Mouse (Mus musculus): Measurements from ENCODE around the gene Frmd4b. TPM values are rescaled to one million over a fixed set of nuclear protein-coding genes. Genes with fewer than 3 reads are reported as not detected.
A peak's percentile ranks its signal among the peaks of the same experiment; 100 is the strongest.
"Not testable (repeated sequence)": the region's sequence is repeated elsewhere in the genome, so short reads cannot be mapped to it uniquely, and the experiment has no call there.

The Frmd4b gene
- total RNA-seq, 2 experiments from 2014 or later = 20.3 to 20.7 TPM

- DNase-seq (ENCODE audit: extremely low spot score in 1 of 2, low spot score in 2 of 2) = no peak
- intact Hi-C loops (cut with DNase I) = no loop called here
Measured at GRCm38 (mm10) chr6:97402822-97403472, 214.4 kb downstream of the Frmd4b start.

GRCm38 (mm10) chr6:97400446-97400845 is 216.9 kb downstream of the Frmd4b start:
- intact Hi-C loops (cut with DNase I) = no loop called here
- DNase-seq (ENCODE audit: extremely low spot score in 1 of 2, low spot score in 2 of 2) = no peak

- intact Hi-C loops (cut with DNase I) = no loop called here
- no peak for DNase-seq (ENCODE audit: extremely low spot score in 1 of 2, low spot score in 2 of 2)
Measured at GRCm38 (mm10) chr6:97397935-97398334, 219.4 kb downstream of the Frmd4b start.

GRCm38 (mm10) chr6:97396957-97397354 is 220.4 kb downstream of the Frmd4b start:
- intact Hi-C loops (cut with DNase I) = no loop called here
- DNase-seq (ENCODE audit: extremely low spot score in 1 of 2, low spot score in 2 of 2) = no peak

- DNase-seq (ENCODE audit: extremely low spot score in 1 of 2, low spot score in 2 of 2) = peak; percentile 55 to 56
- intact Hi-C loops (cut with DNase I) = no loop called here
Measured at GRCm38 (mm10) chr6:97396351-97396956, 220.9 kb downstream of the Frmd4b start.

GRCm38 (mm10) chr6:97395477-97396350 is 221.6 kb downstream of the Frmd4b start:
- intact Hi-C loops (cut with DNase I) = no loop called here

GRCm38 (mm10) chr6:97394473-97395075 is 222.8 kb downstream of the Frmd4b start:
- DNase-seq (ENCODE audit: extremely low spot score in 1 of 2, low spot score in 2 of 2) = no peak
- intact Hi-C loops (cut with DNase I) = no loop called here

More at GRCm38 (mm10) chr6:97395477-97396350, 221.6 kb downstream of the Frmd4b start:
- peak; percentile 20 to 44 for DNase-seq (ENCODE audit: extremely low spot score in 1 of 2, low spot score in 2 of 2)

- DNase-seq (ENCODE audit: extremely low spot score in 1 of 2, low spot score in 2 of 2) = no peak
- intact Hi-C loops (cut with DNase I) = no loop called here
Measured at GRCm38 (mm10) chr6:97392912-97393311, 224.4 kb downstream of the Frmd4b start.

- DNase-seq (ENCODE audit: extremely low spot score in 1 of 2, low spot score in 2 of 2) = no peak
- intact Hi-C loops (cut with DNase I) = no loop called here
Measured at GRCm38 (mm10) chr6:97387388-97387787, 230.0 kb downstream of the Frmd4b start.

- DNase-seq (ENCODE audit: extremely low spot score in 1 of 2, low spot score in 2 of 2) = no peak
- intact Hi-C loops (cut with DNase I) = no loop called here
Measured at GRCm38 (mm10) chr6:97384918-97385317, 232.4 kb downstream of the Frmd4b start.

- intact Hi-C loops (cut with DNase I) = no loop called here
- DNase-seq (ENCODE audit: extremely low spot score in 1 of 2, low spot score in 2 of 2) = no peak
Measured at GRCm38 (mm10) chr6:97381275-97381674, 236.1 kb downstream of the Frmd4b start.

- no peak for DNase-seq (ENCODE audit: extremely low spot score in 1 of 2, low spot score in 2 of 2)
- intact Hi-C loops (cut with DNase I) = no loop called here
Measured at GRCm38 (mm10) chr6:97370947-97371346, 246.4 kb downstream of the Frmd4b start.

- intact Hi-C loops (cut with DNase I) = no loop called here
- DNase-seq (ENCODE audit: extremely low spot score in 1 of 2, low spot score in 2 of 2) = no peak
Measured at GRCm38 (mm10) chr6:97370460-97370859, 246.9 kb downstream of the Frmd4b start.

GRCm38 (mm10) chr6:97363846-97364245 is 253.5 kb downstream of the Frmd4b start:
- intact Hi-C loops (cut with DNase I) = no loop called here

GRCm38 (mm10) chr6:97357606-97358005 is 259.7 kb downstream of the Frmd4b start:
- DNase-seq (ENCODE audit: extremely low spot score in 1 of 2, low spot score in 2 of 2); intact Hi-C loops (cut with DNase I): not testable (repeated sequence)

More at GRCm38 (mm10) chr6:97363846-97364245, 253.5 kb downstream of the Frmd4b start:
- no peak for DNase-seq (ENCODE audit: extremely low spot score in 1 of 2, low spot score in 2 of 2)

GRCm38 (mm10) chr6:97356612-97357011 is 260.7 kb downstream of the Frmd4b start:
- intact Hi-C loops (cut with DNase I) = no loop called here
- no peak for DNase-seq (ENCODE audit: extremely low spot score in 1 of 2, low spot score in 2 of 2)

GRCm38 (mm10) chr6:97355141-97355540 is 262.2 kb downstream of the Frmd4b start:
- no peak for DNase-seq (ENCODE audit: extremely low spot score in 1 of 2, low spot score in 2 of 2)
- intact Hi-C loops (cut with DNase I) = no loop called here

GRCm38 (mm10) chr6:97353933-97354332 is 263.4 kb downstream of the Frmd4b start:
- intact Hi-C loops (cut with DNase I) = no loop called here
- DNase-seq (ENCODE audit: extremely low spot score in 1 of 2, low spot score in 2 of 2) = peak in 1 of 2 experiments; percentile 28

GRCm38 (mm10) chr6:97353371-97353770 is 264.0 kb downstream of the Frmd4b start:
- intact Hi-C loops (cut with DNase I) = no loop called here
- DNase-seq (ENCODE audit: extremely low spot score in 1 of 2, low spot score in 2 of 2) = no peak
